Mouse (Mus musculus) heart, adult 2 months (tissue): ENCODE data around the gene Stab1.

Experiments used
- CTCF ChIP-seq: fragments of 200-600 bp; IDR thresholded peaks from 2 replicates; pipeline ENCODE4 v1.8.1; 2022; ENCODE audit warnings: antibody characterized with exemption, mild to moderate bottlenecking, moderate library complexity
- POLR2A ChIP-seq: fragments of 200-500 bp; IDR thresholded peaks from 2 replicates; pipeline ENCODE4 v1.6.1; 2011; ENCODE audit warnings: mild to moderate bottlenecking, low read depth, low read length, control low read depth; ENCODE audit not compliant: insufficient read depth

- TF ChIP-seq CTCF, result no peak
- no peak for TF ChIP-seq POLR2A
Measured at GRCm38 (mm10) chr14:31114011-31114410, 54.4 kb downstream of the Stab1 start.
